Mouse (Mus musculus): ENCODE measurements around the gene Pou6f1. TPM values are rescaled to one million over a fixed set of nuclear protein-coding genes. Genes with fewer than 3 reads are reported as not detected.
"Not testable (repeated sequence)": the region's sequence is repeated elsewhere in the genome, so short reads cannot be mapped to it uniquely, and the experiment has no call there.

The Pou6f1 gene
- total RNA-seq, 1 experiment from 2014 or later, result 17.7 TPM

- ATAC-seq (replicated peaks; ENCODE audit: insufficient number of reproducible peaks, low FRiP score, low TSS enrichment, poor library complexity, severe bottlenecking), result no peak
Observed at GRCm38 (mm10) chr15:100623754-100624153, 24.0 kb upstream of the Pou6f1 start.

GRCm38 (mm10) chr15:100622164-100622563, 22.4 kb upstream of the Pou6f1 start:
- peak; percentile 33; the same call in 1 of the 2 replicates for ATAC-seq (replicated peaks; ENCODE audit: insufficient number of reproducible peaks, low FRiP score, low TSS enrichment, poor library complexity, severe bottlenecking)

- ATAC-seq (replicated peaks; ENCODE audit: insufficient number of reproducible peaks, low FRiP score, low TSS enrichment, poor library complexity, severe bottlenecking), result 0 out of 2 replicates have a peak, but pooled peaks have one; percentile 6
Observed at GRCm38 (mm10) chr15:100621671-100622070, 21.9 kb upstream of the Pou6f1 start.

- ATAC-seq (replicated peaks; ENCODE audit: insufficient number of reproducible peaks, low FRiP score, low TSS enrichment, poor library complexity, severe bottlenecking), result no peak
Observed at GRCm38 (mm10) chr15:100619200-100619599, 19.4 kb upstream of the Pou6f1 start.

GRCm38 (mm10) chr15:100616221-100616620, 16.4 kb upstream of the Pou6f1 start:
- no peak for ATAC-seq (replicated peaks; ENCODE audit: insufficient number of reproducible peaks, low FRiP score, low TSS enrichment, poor library complexity, severe bottlenecking)

GRCm38 (mm10) chr15:100615825-100616220, 16.0 kb upstream of the Pou6f1 start:
- ATAC-seq (replicated peaks; ENCODE audit: insufficient number of reproducible peaks, low FRiP score, low TSS enrichment, poor library complexity, severe bottlenecking), result peak; percentile 24; the same call in 1 of the 2 replicates

- peak; percentile 66 for ATAC-seq (replicated peaks; ENCODE audit: insufficient number of reproducible peaks, low FRiP score, low TSS enrichment, poor library complexity, severe bottlenecking)
Observed at GRCm38 (mm10) chr15:100614996-100615824, 15.4 kb upstream of the Pou6f1 start, which contains the start of gene Dazap2. TSS of gene Dazap2 (plus strand) at chr15:100615349.

GRCm38 (mm10) chr15:100614218-100614995, 14.6 kb upstream of the Pou6f1 start:
- ATAC-seq (replicated peaks; ENCODE audit: insufficient number of reproducible peaks, low FRiP score, low TSS enrichment, poor library complexity, severe bottlenecking), result peak; percentile 3; the same call in 1 of the 2 replicates

- peak; percentile 44 for ATAC-seq (replicated peaks; ENCODE audit: insufficient number of reproducible peaks, low FRiP score, low TSS enrichment, poor library complexity, severe bottlenecking)
Observed at GRCm38 (mm10) chr15:100613584-100613983, 13.8 kb upstream of the Pou6f1 start.

- ATAC-seq (replicated peaks; ENCODE audit: insufficient number of reproducible peaks, low FRiP score, low TSS enrichment, poor library complexity, severe bottlenecking), result no peak
Observed at GRCm38 (mm10) chr15:100612432-100612831, 12.6 kb upstream of the Pou6f1 start.

- no peak for ATAC-seq (replicated peaks; ENCODE audit: insufficient number of reproducible peaks, low FRiP score, low TSS enrichment, poor library complexity, severe bottlenecking)
Observed at GRCm38 (mm10) chr15:100611951-100612350, 12.2 kb upstream of the Pou6f1 start.

GRCm38 (mm10) chr15:100606677-100607076, 6.9 kb upstream of the Pou6f1 start:
- not testable (repeated sequence) for ATAC-seq (replicated peaks; ENCODE audit: insufficient number of reproducible peaks, low FRiP score, low TSS enrichment, poor library complexity, severe bottlenecking)

GRCm38 (mm10) chr15:100601669-100602068, 1.9 kb upstream of the Pou6f1 start:
- no peak for ATAC-seq (replicated peaks; ENCODE audit: insufficient number of reproducible peaks, low FRiP score, low TSS enrichment, poor library complexity, severe bottlenecking)

- no peak for ATAC-seq (replicated peaks; ENCODE audit: insufficient number of reproducible peaks, low FRiP score, low TSS enrichment, poor library complexity, severe bottlenecking)
Observed at GRCm38 (mm10) chr15:100600696-100601272, 1.0 kb upstream of the Pou6f1 start.

- ATAC-seq (replicated peaks; ENCODE audit: insufficient number of reproducible peaks, low FRiP score, low TSS enrichment, poor library complexity, severe bottlenecking), result peak; percentile 54
Observed at GRCm38 (mm10) chr15:100600047-100600695, 387 bp upstream of the Pou6f1 start.

- no peak for ATAC-seq (replicated peaks; ENCODE audit: insufficient number of reproducible peaks, low FRiP score, low TSS enrichment, poor library complexity, severe bottlenecking)
Observed at GRCm38 (mm10) chr15:100598883-100599275, 905 bp downstream of the Pou6f1 start.

GRCm38 (mm10) chr15:100598287-100598882, 1.4 kb downstream of the Pou6f1 start:
- ATAC-seq (replicated peaks; ENCODE audit: insufficient number of reproducible peaks, low FRiP score, low TSS enrichment, poor library complexity, severe bottlenecking), result no peak

GRCm38 (mm10) chr15:100592817-100593216, 7.0 kb downstream of the Pou6f1 start:
- no peak for ATAC-seq (replicated peaks; ENCODE audit: insufficient number of reproducible peaks, low FRiP score, low TSS enrichment, poor library complexity, severe bottlenecking)

Measured in monocyte, adult 5-6 weeks (primary cell).